Mouse (Mus musculus): ENCODE results near the gene Rsph3b. TPM values are rescaled to one million over a fixed set of nuclear protein-coding genes. Genes with fewer than 3 reads are reported as not detected.
"Not testable (repeated sequence)": the region's sequence is repeated elsewhere in the genome, so short reads cannot be mapped to it uniquely, and the experiment has no call there.

Rsph3b gene
- polyA plus RNA-seq, 1 experiment from 2014 or later = 54.5 TPM

DNA sequence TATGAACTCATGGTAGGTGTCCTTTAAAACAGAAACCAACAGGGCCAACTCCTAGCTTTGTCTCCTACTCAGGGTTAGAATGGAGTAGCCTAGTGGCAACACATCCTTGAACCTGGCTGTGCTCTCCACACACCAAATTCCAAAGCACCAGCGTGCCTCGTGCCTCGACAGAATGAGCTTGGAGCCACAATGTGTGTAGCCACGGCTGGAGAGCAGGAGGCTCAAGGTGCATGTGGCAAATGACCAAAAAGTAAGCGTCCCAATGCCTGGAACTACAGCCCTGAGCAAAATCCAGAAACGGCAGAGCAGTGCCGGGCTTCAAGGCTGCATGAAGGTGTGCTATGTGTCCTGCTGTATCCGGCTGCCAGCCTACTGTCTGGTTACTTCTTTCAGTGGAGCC lies 22.8 kb upstream of the Rsph3b start:
- WGBS = 78% methylated on average over 8 of the region's 8 CpGs
- ATAC-seq (ENCODE audit: insufficient number of reproducible peaks, low FRiP score); H3K9me3 ChIP-seq (replicated peaks); H3K36me3 ChIP-seq; H3K4me2 ChIP-seq; H3K9ac ChIP-seq; H3K4me1 ChIP-seq (replicated peaks); H3K27me3 ChIP-seq (replicated peaks); H3K27ac ChIP-seq (ENCODE audit: poor library complexity, severe bottlenecking); H3K4me3 ChIP-seq: not testable (repeated sequence)

DNA sequence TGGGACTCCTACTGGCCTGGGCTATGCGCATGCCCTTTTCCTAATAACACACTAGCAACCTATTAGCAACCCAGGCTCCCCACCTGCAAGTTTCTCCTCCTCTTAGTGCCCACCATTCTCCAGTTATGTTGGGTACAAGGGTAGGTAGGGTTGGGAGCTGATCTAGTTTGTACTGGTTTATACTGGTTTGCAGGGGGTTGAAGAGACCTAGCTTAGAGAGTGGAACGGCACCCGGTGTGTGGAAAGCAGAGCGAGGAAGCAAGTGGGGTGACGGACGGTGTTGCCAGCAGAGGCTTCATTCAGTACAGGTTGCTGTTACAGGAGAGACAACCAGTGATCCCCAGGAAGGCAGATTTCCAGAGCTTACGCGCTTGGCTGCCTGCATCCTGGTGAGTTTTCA lies 21.9 kb upstream of the Rsph3b start, which contains the start of gene Rnaset2b:
TSS of gene Rnaset2b (plus strand) at position 301 of the 400 bp plus-strand sequence.
- H3K27ac ChIP-seq (ENCODE audit: poor library complexity, severe bottlenecking); H3K4me2 ChIP-seq; H3K4me3 ChIP-seq; H3K36me3 ChIP-seq; H3K9ac ChIP-seq; H3K27me3 ChIP-seq (replicated peaks); ATAC-seq (ENCODE audit: insufficient number of reproducible peaks, low FRiP score); H3K4me1 ChIP-seq (replicated peaks); H3K9me3 ChIP-seq (replicated peaks): not testable (repeated sequence)
- 86% methylated on average over 1 of the region's 8 CpGs for WGBS

DNA sequence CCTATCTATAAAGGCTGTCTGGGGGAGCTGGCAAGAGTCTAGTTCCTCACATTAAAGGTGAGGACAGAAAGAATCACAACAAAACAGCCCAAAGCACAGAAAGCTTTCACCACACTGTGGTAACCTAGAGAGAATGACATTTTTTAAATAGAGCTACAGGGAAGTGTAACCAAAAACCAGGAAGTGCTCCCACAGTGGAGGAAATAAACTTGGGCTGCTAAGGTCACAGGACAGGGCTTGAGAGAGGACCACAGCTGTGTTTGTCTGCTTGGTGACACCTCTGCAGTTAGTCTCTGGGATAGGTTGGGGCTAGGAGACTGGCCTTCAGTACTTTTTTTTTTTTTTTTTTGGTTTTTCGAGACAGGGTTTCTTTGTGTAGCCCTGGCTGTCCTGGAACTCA lies 19.2 kb upstream of the Rsph3b start:
- not testable (repeated sequence) for H3K9ac ChIP-seq; H3K27ac ChIP-seq (ENCODE audit: poor library complexity, severe bottlenecking); H3K4me3 ChIP-seq; H3K4me2 ChIP-seq; ATAC-seq (ENCODE audit: insufficient number of reproducible peaks, low FRiP score); H3K4me1 ChIP-seq (replicated peaks); H3K36me3 ChIP-seq; H3K27me3 ChIP-seq (replicated peaks); H3K9me3 ChIP-seq (replicated peaks)
- WGBS = 18% methylated on average over 1 of the region's 1 CpGs

DNA sequence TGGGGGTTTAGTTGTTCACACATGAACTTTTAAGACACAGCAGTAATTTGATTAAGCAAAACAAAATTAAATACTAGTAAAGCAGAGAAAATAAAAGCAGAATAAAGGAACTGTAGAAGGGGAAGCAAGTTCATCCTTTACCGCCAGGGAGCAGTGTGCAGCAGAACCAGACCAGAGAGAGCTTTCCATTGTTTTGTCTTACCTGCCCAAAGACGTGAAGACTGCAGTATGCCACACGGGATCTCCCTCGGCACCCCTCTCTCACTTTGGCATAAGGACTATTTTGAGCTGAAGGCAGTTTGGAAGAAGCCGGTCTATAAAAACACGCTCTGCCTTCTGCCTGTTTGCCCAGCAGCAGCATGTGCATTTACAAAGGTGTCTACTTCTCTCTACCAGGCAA lies 16.9 kb upstream of the Rsph3b start:
- ATAC-seq (ENCODE audit: insufficient number of reproducible peaks, low FRiP score); H3K9ac ChIP-seq; H3K4me3 ChIP-seq; H3K36me3 ChIP-seq; H3K9me3 ChIP-seq (replicated peaks); H3K27ac ChIP-seq (ENCODE audit: poor library complexity, severe bottlenecking); H3K27me3 ChIP-seq (replicated peaks); H3K4me2 ChIP-seq; H3K4me1 ChIP-seq (replicated peaks): not testable (repeated sequence)
- WGBS = 10% methylated on average over 6 of the region's 6 CpGs

DNA sequence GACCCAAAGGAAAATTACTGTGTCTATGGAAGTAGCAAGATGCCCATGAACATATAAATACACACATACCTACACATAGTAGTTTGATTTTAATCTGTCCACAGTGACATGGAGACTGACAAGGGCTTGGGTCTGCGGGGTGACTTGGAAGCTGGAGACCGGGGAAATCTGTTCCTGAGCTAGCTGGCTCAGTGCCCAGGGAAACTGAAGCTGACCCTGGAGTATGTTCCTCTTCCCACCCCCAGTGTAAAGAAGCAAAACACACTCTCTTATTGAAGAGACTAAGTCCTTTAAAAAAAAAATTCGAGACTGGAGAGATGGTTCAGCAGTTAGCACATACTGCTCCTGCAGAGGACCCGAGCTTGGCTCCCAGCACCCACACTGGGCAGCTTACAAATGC lies 14.5 kb upstream of the Rsph3b start:
- 55% methylated on average over 4 of the region's 4 CpGs for WGBS

DNA sequence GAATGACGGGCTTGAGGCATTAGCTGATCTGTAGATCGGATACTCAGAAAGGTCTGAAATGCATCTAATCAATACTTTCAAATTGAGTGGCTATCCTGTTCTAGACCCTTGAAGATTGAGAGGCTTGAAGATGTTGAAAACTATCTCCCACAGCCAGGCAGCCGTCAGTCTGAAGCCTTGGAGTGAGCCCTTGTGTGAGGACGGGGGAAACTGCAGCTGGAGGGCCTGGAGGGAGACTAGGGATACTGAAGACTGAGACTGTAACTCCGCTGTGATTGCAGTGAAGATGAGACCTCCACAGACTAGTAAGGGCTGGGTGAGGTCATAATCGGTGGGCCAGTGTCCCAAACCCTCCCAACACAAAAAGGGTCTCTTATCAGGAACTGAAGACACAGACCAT lies 13.9 kb upstream of the Rsph3b start:
- not testable (repeated sequence) for ATAC-seq (ENCODE audit: insufficient number of reproducible peaks, low FRiP score); H3K27ac ChIP-seq (ENCODE audit: poor library complexity, severe bottlenecking)

More for the DNA sequence above, 14.5 kb upstream of the Rsph3b start:
- H3K4me2 ChIP-seq; H3K9me3 ChIP-seq (replicated peaks); ATAC-seq (ENCODE audit: insufficient number of reproducible peaks, low FRiP score); H3K4me3 ChIP-seq; H3K27ac ChIP-seq (ENCODE audit: poor library complexity, severe bottlenecking); H3K27me3 ChIP-seq (replicated peaks); H3K36me3 ChIP-seq; H3K9ac ChIP-seq; H3K4me1 ChIP-seq (replicated peaks): not testable (repeated sequence)

DNA sequence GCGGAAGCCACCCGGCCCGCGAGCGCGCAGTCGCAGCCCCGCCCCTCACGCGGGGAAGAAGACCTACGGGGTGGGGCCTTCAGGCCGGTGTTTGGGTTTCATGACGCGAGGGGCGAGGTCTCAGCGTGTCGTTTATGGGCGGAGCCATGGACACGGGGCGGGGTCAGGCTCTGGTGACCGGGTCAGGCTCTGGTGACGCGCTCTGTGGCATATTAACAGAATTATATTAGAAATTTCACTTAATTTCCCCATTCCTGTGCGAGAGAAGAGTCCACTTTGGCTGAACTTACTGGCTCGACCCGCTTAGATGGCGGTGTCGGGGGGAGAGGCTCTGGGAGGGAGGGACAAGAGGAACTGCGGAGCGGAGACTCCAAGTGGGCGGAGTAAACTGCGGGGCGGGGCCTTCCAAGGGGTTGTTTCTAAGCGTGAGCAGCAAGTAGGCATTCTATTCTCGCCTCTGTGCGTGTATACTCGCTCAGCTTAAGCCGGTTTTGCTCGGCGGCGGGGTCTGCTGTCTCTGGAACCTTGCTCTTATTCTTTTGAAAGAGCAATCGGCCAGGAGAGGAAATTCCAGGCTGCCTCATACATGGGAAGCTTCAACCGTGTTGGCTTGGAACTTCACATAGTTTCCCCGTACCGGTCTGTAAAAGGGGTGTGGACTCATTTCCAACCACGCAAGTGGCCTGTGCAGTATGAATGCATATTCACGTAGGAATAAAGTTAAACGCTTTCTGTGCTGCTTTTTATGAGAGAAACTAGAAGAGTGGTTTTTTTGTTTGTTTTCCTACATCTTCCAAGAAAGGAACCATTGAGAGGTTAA lies 12.9 kb upstream of the Rsph3b start:
- H3K27me3 ChIP-seq (replicated peaks); H3K4me1 ChIP-seq (replicated peaks); H3K9ac ChIP-seq; H3K27ac ChIP-seq (ENCODE audit: poor library complexity, severe bottlenecking); H3K9me3 ChIP-seq (replicated peaks); H3K36me3 ChIP-seq: not testable (repeated sequence)
- H3K4me2 ChIP-seq = peak overlapping the region; percentile 60
- under 1% methylated on average over 22 of the region's 48 CpGs for WGBS
- H3K4me3 ChIP-seq = peak overlapping the region; percentile 38
- ATAC-seq (ENCODE audit: insufficient number of reproducible peaks, low FRiP score) = peak; percentile 98

More for the DNA sequence above, 13.9 kb upstream of the Rsph3b start:
- H3K27me3 ChIP-seq (replicated peaks); H3K36me3 ChIP-seq; H3K4me3 ChIP-seq; H3K4me1 ChIP-seq (replicated peaks); H3K4me2 ChIP-seq; H3K9me3 ChIP-seq (replicated peaks); H3K9ac ChIP-seq: not testable (repeated sequence)
- WGBS = 63% methylated on average over 4 of the region's 6 CpGs

DNA sequence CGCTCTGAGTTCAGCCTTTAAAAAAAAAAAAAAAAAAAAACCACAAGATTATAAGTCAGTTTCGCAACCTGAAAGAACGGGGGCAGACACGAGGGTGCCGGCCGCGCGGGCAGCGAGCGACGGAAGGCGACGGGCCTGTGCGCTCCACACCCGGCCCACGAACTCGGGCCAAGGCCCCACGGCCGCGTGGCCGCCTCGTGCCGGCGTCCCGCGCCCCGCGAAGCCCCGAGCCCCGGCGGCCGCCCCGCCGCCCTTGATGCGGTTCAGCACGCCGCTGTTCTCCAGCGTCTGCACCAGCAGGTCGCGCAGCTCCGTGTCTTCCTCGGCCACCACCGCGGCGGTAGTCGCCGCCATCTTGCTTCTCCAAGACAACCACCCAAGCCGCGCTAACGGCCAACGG lies 12.3 kb upstream of the Rsph3b start, which contains the start of gene Tagap1:
TSS of gene Tagap1 (minus strand) at position 381 of the 400 bp plus-strand sequence.
- under 1% methylated on average over 41 of the region's 51 CpGs for WGBS
- H3K36me3 ChIP-seq; H3K4me1 ChIP-seq (replicated peaks); H3K27me3 ChIP-seq (replicated peaks); H3K9me3 ChIP-seq (replicated peaks): not testable (repeated sequence)
- ATAC-seq (ENCODE audit: insufficient number of reproducible peaks, low FRiP score) = peak; percentile 23; the same call in 1 of the 2 replicates
- H3K4me2 ChIP-seq = peak within 1 kb of the TSS; percentile 60
- H3K9ac ChIP-seq = peak within 1 kb of the TSS; percentile 88
- H3K4me3 ChIP-seq = peak within 1 kb of the TSS; percentile 74
- H3K27ac ChIP-seq (ENCODE audit: poor library complexity, severe bottlenecking) = peak within 1 kb of the TSS; percentile 84

DNA sequence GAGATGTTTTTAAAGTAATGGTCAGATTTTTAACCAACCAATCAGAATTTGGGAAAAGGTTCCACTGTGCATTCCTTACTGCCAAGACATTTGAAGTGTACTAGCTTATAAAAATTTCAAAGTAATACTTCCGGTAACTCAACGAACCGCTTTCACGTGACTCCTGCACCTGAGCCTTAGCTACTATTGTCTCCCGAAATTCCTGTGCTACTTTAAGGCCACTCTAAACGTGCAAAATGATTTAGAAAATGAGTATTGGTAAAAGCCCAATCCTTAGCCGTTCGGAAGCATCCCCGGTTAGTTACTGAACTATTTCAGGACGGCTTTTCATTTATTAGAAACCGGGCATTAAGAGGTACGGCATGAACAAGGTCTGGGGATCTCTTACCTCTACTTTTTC lies 11.9 kb upstream of the Rsph3b start:
- H3K4me3 ChIP-seq = peak overlapping the region; percentile 74
- not testable (repeated sequence) for H3K36me3 ChIP-seq; H3K27ac ChIP-seq (ENCODE audit: poor library complexity, severe bottlenecking); H3K27me3 ChIP-seq (replicated peaks); H3K4me1 ChIP-seq (replicated peaks); H3K9me3 ChIP-seq (replicated peaks); ATAC-seq (ENCODE audit: insufficient number of reproducible peaks, low FRiP score)
- peak overlapping the region; percentile 88 for H3K9ac ChIP-seq
- peak overlapping the region; percentile 59 for H3K4me2 ChIP-seq
- WGBS = 1% methylated on average over 12 of the region's 12 CpGs

DNA sequence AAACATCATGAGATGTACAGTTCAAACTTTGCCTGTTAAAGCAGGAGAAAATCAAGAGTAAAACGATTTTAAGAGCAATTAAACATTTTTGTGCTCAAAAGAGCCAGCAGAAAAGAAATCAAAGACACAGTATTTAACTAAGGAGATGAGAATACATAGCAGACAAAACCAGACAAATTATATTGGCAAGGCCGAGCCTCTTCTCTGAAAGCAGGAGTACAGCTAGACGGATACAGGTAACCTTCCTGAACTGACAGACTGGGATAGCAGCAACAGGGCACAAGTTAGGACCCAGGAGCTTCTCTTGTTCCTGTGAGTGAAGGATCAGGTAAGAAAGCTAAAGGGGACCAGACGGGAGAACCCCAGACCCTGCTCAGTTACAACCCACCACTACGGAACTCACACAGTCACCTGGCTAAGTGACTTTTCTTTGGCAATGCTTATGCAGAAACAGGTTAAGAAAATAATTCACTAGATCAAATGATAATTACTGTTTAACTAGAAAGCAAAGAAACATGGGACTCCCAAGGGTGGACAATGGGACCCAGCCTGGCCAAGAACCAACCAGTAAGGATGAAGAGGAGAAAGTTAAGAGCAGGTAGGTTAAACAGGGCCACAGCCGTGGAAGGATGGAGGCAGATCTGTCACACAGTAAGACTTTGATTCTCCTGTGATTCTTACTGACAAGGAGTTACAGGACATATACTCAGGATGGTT lies 11.2 kb upstream of the Rsph3b start:
- H3K9me3 ChIP-seq (replicated peaks); H3K9ac ChIP-seq; H3K27ac ChIP-seq (ENCODE audit: poor library complexity, severe bottlenecking); H3K36me3 ChIP-seq; ATAC-seq (ENCODE audit: insufficient number of reproducible peaks, low FRiP score); H3K27me3 ChIP-seq (replicated peaks); H3K4me1 ChIP-seq (replicated peaks): not testable (repeated sequence)
- peak overlapping the region; percentile 74 for H3K4me3 ChIP-seq
- H3K4me2 ChIP-seq = peak overlapping the region; percentile 59
- 64% methylated on average over 5 of the region's 6 CpGs for WGBS

DNA sequence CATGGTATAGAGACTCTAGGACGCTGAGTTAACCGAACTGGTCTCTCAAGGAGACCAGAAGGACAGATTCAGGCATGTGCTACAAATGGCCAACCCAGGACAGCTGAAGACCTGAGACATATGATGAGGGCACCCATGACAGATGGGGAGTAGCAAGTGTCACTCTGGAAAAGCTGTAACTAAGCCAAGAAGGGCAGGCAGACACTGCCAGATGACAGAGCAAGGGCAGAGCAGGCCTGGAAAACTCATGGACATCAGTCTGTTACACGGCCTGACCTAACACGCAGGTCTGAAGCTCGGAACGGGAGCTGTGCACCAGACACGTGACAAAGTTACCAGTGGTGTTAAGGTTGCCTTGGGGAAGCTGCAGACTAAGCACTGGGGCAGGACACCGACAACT lies 10.4 kb upstream of the Rsph3b start:
- 71% methylated on average over 7 of the region's 8 CpGs for WGBS
- H3K9me3 ChIP-seq (replicated peaks); H3K36me3 ChIP-seq; ATAC-seq (ENCODE audit: insufficient number of reproducible peaks, low FRiP score); H3K9ac ChIP-seq; H3K4me3 ChIP-seq; H3K27me3 ChIP-seq (replicated peaks); H3K4me2 ChIP-seq; H3K27ac ChIP-seq (ENCODE audit: poor library complexity, severe bottlenecking); H3K4me1 ChIP-seq (replicated peaks): not testable (repeated sequence)
